Mouse (Mus musculus): ENCODE data around the gene Spag6. TPM values are rescaled to one million over a fixed set of nuclear protein-coding genes. Genes with fewer than 3 reads are reported as not detected.

Spag6 gene
- polyA plus RNA-seq, 1 experiment from 2014 or later: not detected

DNA sequence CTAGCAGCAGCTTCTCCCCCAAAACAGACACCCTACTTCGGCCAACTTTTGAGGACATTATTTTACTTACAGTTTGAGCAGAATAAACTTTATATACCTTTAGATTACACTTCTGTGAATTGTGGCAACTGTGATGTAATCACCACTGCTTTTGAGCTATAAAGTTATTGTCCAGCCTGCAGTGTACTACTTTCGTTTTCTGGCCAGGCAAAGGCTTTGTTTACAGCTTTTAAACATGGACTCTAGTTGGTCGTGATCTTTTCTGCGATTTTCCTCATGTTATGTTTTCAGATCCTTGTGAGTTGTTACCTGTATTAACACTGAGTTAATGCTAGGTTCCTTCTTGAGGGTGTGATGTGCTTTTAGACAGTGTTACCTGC, 72.6 kb downstream of the Spag6 start:
- Histone ChIP-seq H3K27ac (ENCODE audit: low read depth, low read length) (peak overlapping the region; percentile 94), H3K27me3 (replicated peaks; ENCODE audit: control insufficient read depth, insufficient read depth, low read length) (no peaks in the 10 kb centered on the region), H3K36me3 (ENCODE audit: control insufficient read depth, insufficient read depth) (no peaks in the 10 kb centered on the region), H3K9me3 (ENCODE audit: control insufficient read depth) (no peaks in the 10 kb centered on the region), H3K4me1 (replicated peaks; ENCODE audit: control insufficient read depth, insufficient read depth, low read length) (no peaks in the 10 kb centered on the region), H3K4me3 (ENCODE audit: low read depth, low read length) (peak overlapping the region; percentile 64), H3K9ac (ENCODE audit: low read depth, low read length) (peak overlapping the region; percentile 63), H3K4me2 (replicated peaks; ENCODE audit: low read depth) (peak overlapping the region; percentile 70)
- TF ChIP-seq CTCF (IDR thresholded peaks at IDR 0.05; ENCODE audit: low read depth): no peak
- WGBS: 10% methylated on average over 4 of the region's 4 CpGs
- peak; percentile 70 for ATAC-seq

DNA sequence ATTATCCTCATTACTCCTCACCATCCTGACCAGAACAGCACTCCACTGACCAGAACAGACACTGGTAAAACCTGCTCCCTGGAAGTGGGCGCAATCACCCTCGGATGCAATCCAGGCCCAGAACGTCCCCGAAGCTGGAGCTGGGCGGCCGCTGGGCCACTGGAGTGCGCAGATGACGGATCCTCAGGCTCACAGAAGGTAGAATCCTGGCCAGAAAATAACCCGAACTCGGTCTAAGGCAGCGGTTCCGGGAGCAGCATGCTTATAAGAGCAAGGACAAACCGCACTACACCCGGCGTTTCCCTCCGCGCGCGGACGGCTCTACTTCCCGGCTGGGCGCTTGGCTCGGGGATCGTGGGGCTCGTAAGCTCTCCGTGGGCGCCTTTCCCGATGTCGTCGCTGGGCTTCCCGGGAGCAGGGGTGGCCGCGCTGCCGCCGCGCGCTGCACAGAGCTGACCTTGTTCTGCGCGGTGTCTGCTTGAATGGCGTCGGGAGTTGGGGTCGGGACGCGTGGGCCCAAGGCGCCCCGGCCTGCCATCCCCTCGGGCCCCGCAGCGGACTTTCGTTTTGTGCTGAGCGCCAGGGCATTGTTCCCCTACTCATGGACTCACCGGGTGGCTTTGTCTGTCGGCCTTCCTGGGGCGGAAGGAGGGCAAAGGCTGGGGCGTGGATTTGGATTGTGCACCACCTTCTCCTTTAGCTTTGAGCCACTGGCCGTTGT, 73.1 kb downstream of the Spag6 start:
- H3K9me3 ChIP-seq (ENCODE audit: control insufficient read depth): no peaks in the 10 kb centered on the region
- peak overlapping the region; percentile 63 for H3K9ac ChIP-seq (ENCODE audit: low read depth, low read length)
- no peaks in the 10 kb centered on the region for H3K27me3 ChIP-seq (replicated peaks; ENCODE audit: control insufficient read depth, insufficient read depth, low read length)
- peak overlapping the region; percentile 64 for H3K4me3 ChIP-seq (ENCODE audit: low read depth, low read length)
- 0 out of 2 replicates have a peak, but pooled peaks have one; percentile 4 for TF ChIP-seq CTCF (IDR thresholded peaks at IDR 0.05; ENCODE audit: low read depth)
- H3K27ac ChIP-seq (ENCODE audit: low read depth, low read length): peak overlapping the region; percentile 94
- H3K36me3 ChIP-seq (ENCODE audit: control insufficient read depth, insufficient read depth): no peaks in the 10 kb centered on the region
- H3K4me2 ChIP-seq (replicated peaks; ENCODE audit: low read depth): peak overlapping the region; percentile 70
- H3K4me1 ChIP-seq (replicated peaks; ENCODE audit: control insufficient read depth, insufficient read depth, low read length): no peaks in the 10 kb centered on the region
- ATAC-seq: peak; percentile 93
- WGBS: under 1% methylated on average over 56 of the region's 56 CpGs

DNA sequence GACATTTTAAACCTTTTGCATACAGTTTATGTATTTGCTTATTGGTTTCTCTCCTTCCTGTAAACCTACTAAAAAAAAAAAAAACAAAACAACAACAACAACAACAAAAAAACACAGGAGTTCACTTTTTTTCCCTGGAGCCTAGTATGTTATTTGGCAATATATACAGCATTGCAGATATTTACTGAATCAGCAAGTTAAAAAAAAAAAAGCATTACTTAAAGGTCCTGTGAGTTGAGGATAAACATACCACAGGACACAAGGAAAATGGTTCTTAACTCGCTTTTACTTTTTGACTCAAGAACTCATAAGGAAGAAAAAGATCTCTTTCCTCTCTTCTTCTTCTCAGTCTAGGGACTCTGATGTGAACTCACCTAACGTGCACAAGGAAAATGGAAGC, 74.6 kb downstream of the Spag6 start:
- Histone ChIP-seq H3K36me3 (ENCODE audit: control insufficient read depth, insufficient read depth) (no peaks in the 10 kb centered on the region), H3K27ac (ENCODE audit: low read depth, low read length) (no peak overlapping the region), H3K4me1 (replicated peaks; ENCODE audit: control insufficient read depth, insufficient read depth, low read length) (0 out of 2 replicates have a peak, but pooled peaks cover 4% of the 10 kb centered on the region), H3K27me3 (replicated peaks; ENCODE audit: control insufficient read depth, insufficient read depth, low read length) (no peaks in the 10 kb centered on the region), H3K9ac (ENCODE audit: low read depth, low read length) (no peak overlapping the region), H3K4me2 (replicated peaks; ENCODE audit: low read depth) (no peak overlapping the region), H3K9me3 (ENCODE audit: control insufficient read depth) (no peaks in the 10 kb centered on the region), H3K4me3 (ENCODE audit: low read depth, low read length) (no peak overlapping the region)
- ATAC-seq: no peak
- no peak for TF ChIP-seq CTCF (IDR thresholded peaks at IDR 0.05; ENCODE audit: low read depth)
- WGBS: 87% methylated on average over 2 of the region's 2 CpGs

DNA sequence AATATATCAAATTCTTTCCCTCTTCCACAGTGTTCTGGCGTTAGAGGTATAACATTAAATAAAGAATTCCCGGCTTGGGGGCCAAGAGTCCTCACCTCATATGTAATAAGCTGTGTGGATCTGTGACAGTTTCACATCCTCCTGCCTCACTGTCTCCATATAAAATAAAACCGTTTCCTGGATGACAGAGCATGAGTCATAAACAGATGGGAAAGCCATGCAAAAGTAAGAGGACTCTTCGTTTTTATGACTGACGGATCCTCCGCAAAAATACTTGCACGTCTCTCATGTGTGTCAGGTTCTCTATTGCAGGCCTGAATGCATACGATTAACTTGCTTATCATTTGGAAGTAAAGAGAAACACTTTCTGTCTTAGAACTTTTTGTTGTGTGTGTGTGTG, 78.6 kb downstream of the Spag6 start:
- Histone ChIP-seq H3K27ac (ENCODE audit: low read depth, low read length) (no peak overlapping the region), H3K27me3 (replicated peaks; ENCODE audit: control insufficient read depth, insufficient read depth, low read length) (no peaks in the 10 kb centered on the region), H3K4me2 (replicated peaks; ENCODE audit: low read depth) (no peak overlapping the region), H3K36me3 (ENCODE audit: control insufficient read depth, insufficient read depth) (no peaks in the 10 kb centered on the region), H3K9ac (ENCODE audit: low read depth, low read length) (no peak overlapping the region), H3K4me1 (replicated peaks; ENCODE audit: control insufficient read depth, insufficient read depth, low read length) (0 out of 2 replicates have a peak, but pooled peaks cover 4% of the 10 kb centered on the region), H3K9me3 (ENCODE audit: control insufficient read depth) (no peaks in the 10 kb centered on the region), H3K4me3 (ENCODE audit: low read depth, low read length) (no peak overlapping the region)
- ATAC-seq: no peak
- 58% methylated on average over 8 of the region's 8 CpGs for WGBS
- TF ChIP-seq CTCF (IDR thresholded peaks at IDR 0.05; ENCODE audit: low read depth): no peak

DNA sequence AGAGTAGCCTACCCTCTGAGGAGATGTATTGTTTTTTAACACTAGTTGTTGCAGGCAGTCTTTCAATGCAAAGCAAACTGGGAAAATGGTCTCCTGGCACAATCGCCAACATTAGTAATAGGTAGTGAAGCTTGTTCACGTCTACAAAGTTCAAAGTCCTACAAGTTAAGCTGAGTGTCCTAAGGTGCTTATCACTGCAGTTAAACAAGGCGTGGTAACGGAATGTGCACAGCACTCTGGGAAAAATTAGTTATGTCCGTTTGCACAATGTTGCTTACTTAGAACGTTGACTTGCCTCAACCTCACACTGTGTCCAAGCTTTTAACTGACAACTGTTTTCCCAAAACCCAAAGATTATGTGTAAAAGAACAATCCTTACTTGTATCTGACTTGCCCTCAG, 80.5 kb downstream of the Spag6 start:
- no peak for TF ChIP-seq CTCF (IDR thresholded peaks at IDR 0.05; ENCODE audit: low read depth)
- peaks cover 7% of the 10 kb centered on the region; the same call in 1 of the 2 replicates for H3K4me1 ChIP-seq (replicated peaks; ENCODE audit: control insufficient read depth, insufficient read depth, low read length)
- H3K27me3 ChIP-seq (replicated peaks; ENCODE audit: control insufficient read depth, insufficient read depth, low read length): no peaks in the 10 kb centered on the region
- no peaks in the 10 kb centered on the region for H3K9me3 ChIP-seq (ENCODE audit: control insufficient read depth)
- H3K4me2 ChIP-seq (replicated peaks; ENCODE audit: low read depth): no peak overlapping the region; the same call in 1 of the 2 replicates
- 34% methylated on average over 6 of the region's 6 CpGs for WGBS
- H3K4me3 ChIP-seq (ENCODE audit: low read depth, low read length): no peak overlapping the region
- H3K9ac ChIP-seq (ENCODE audit: low read depth, low read length): no peak overlapping the region
- peak; percentile 97 for ATAC-seq
- H3K36me3 ChIP-seq (ENCODE audit: control insufficient read depth, insufficient read depth): no peaks in the 10 kb centered on the region
- peak overlapping the region; percentile 73 for H3K27ac ChIP-seq (ENCODE audit: low read depth, low read length)

DNA sequence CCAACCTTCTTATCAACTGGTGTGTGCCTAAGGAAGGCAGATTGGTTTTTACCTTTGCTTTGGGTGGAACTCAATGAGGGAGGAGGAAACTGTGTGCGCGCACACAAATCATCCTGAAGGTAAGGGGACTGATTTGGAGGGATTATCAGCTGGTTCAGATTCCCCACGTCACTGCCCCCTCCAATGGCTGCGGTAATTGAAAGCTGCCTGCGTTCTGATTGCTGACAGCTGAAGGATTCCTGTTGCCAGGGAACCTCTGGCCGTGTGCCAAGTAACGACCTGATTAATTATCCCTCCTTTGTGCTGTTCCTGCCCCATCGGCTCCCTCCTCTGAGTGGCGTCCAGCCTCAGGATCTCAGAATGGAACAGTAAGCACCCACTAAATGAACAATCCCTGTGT, 84.4 kb downstream of the Spag6 start:
- H3K27me3 ChIP-seq (replicated peaks; ENCODE audit: control insufficient read depth, insufficient read depth, low read length): no peaks in the 10 kb centered on the region
- WGBS: 12% methylated on average over 9 of the region's 9 CpGs
- peak; percentile 41; the same call in 1 of the 2 replicates for ATAC-seq
- no peak for TF ChIP-seq CTCF (IDR thresholded peaks at IDR 0.05; ENCODE audit: low read depth)
- no peak overlapping the region for H3K27ac ChIP-seq (ENCODE audit: low read depth, low read length)
- no peak overlapping the region for H3K4me3 ChIP-seq (ENCODE audit: low read depth, low read length)
- H3K36me3 ChIP-seq (ENCODE audit: control insufficient read depth, insufficient read depth): no peaks in the 10 kb centered on the region
- H3K4me2 ChIP-seq (replicated peaks; ENCODE audit: low read depth): peak overlapping the region; percentile 48
- H3K9me3 ChIP-seq (ENCODE audit: control insufficient read depth): no peaks in the 10 kb centered on the region
- peaks cover 5% of the 10 kb centered on the region; the same call in 1 of the 2 replicates for H3K4me1 ChIP-seq (replicated peaks; ENCODE audit: control insufficient read depth, insufficient read depth, low read length)
- no peak overlapping the region; the same call in 1 of the 2 replicates for H3K9ac ChIP-seq (ENCODE audit: low read depth, low read length)
